Mouse (Mus musculus): ENCODE results near the gene Alpk3.

Gene Alpk3

GRCm38 (mm10) chr7:81057471-81057870, at the start of gene Alpk3:
Gene Alpk3 (plus strand): TSS chr7:81057600.
- no peak for DNase-seq (ENCODE audit: low read depth)

DNA sequence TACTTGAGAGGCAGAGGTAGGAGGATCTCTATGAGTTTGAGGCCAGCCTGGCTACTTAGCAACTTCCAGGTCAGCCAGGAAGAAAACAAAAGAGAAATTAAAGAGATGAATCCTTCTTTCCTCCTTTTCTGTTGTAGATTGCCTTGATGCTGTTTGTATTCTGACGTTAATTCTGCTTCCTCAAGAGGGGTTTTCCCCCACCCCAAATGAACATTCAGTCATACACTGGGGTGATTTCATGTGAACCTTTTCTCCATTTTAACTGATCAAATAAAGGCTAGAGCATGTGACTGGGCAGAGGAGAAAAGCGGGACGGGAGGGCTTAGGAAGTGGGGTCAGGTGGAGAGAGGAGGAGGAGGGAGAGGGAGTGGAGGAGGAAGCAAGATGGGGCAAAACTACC, 49.1 kb upstream of the Alpk3 start:
- no peak for DNase-seq (ENCODE audit: low read depth)

DNA sequence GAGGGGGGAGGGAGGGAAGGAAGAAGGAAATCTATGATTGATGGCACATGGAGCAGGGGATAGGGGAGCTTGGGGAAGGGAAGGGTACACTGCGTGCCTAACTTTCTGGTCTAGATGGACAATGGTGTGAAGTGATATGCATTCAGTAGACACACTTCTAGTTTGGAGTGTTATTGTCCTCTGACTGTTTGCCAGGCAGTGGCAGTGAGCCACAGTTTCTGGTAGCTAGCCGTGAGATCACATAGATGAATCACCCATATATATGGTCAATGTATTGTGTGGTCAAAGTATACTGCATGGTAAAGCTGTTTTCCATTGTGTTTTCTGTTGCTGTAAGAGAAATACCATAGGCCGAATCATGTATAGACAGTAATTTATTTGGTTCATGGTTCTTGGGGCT, 45.8 kb upstream of the Alpk3 start:
- peak; percentile 64 for DNase-seq (ENCODE audit: low read depth)

- no peak for DNase-seq (ENCODE audit: low read depth)
Observed at GRCm38 (mm10) chr7:81020307-81020706, 37.1 kb upstream of the Alpk3 start.

- DNase-seq (ENCODE audit: low read depth), result no peak
Observed at GRCm38 (mm10) chr7:81022731-81023130, 34.7 kb upstream of the Alpk3 start.

DNA sequence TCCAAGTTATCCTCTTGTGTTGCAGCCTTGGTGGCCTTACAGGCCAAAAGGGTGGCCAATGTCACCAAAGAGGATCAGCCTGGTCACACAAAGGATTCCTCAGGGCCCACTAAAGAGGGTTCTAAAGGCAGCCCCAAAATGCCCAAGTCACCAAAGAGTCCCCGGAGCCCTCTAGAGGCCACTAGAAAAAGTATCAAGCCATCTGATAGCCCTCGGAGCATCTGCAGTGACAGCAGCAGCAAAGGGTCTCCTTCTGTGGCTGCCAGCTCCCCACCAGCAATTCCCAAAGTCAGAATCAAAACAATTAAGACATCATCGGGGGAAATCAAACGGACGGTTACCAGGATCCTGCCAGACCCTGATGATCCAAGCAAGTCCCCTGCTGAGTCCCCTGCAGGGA, 33.3 kb upstream of the Alpk3 start:
- no peak for DNase-seq (ENCODE audit: low read depth)

- DNase-seq (ENCODE audit: low read depth), result no peak
Observed at GRCm38 (mm10) chr7:81024651-81025050, 32.7 kb upstream of the Alpk3 start.

- DNase-seq (ENCODE audit: low read depth), result peak; percentile 10
Observed at GRCm38 (mm10) chr7:81025751-81026150, 31.6 kb upstream of the Alpk3 start.

DNA sequence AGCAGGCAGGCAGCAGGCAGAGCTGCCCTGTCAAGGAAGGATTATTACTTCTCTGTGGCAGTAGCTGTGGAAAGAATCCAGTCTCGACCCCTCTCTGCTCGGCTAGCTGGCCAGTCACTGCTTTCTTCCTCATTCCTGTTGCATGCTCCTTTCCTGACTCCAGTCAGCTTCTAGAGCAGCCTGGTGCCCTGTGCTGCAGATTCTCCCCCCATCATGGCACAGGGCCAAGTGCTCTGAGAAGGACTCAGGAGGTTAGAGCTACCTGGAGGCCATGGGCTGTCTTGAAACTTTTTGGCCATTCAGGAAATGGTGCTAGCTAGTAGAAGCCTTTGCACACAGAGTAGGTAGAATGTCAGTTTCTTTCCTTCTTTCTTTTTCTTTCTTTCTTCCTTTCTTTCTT, 17.7 kb upstream of the Alpk3 start:
- no peak for DNase-seq (ENCODE audit: low read depth)

DNA sequence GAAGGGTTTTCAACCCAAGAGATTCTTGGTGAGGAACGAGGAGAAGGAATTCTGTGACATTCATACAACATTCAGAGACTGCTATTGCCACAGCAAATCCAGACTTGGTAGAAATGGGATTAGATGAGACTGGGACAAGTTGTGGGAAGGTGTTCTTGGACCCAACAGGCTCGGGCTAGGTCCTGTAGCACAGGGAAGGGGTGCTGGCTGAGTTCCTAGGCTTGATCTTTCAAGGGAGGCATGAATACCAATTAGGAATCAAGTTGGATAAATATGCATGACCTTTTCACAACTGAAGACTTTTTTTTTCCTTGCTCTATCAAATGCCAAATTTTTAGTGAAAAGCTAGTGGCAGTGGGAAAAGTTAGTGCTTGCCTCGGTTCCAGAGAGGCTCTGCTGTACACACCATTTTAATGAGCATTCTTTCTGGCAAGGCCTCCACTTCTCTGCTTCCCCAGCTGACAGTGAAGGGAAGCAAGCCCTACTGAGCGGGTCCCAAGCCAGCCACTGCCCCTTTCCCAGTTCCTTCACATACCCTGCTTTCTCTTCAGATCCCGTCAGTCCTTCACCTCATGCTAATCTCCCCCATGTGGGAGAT, 14.3 kb upstream of the Alpk3 start:
- no peak for DNase-seq (ENCODE audit: low read depth)

DNA sequence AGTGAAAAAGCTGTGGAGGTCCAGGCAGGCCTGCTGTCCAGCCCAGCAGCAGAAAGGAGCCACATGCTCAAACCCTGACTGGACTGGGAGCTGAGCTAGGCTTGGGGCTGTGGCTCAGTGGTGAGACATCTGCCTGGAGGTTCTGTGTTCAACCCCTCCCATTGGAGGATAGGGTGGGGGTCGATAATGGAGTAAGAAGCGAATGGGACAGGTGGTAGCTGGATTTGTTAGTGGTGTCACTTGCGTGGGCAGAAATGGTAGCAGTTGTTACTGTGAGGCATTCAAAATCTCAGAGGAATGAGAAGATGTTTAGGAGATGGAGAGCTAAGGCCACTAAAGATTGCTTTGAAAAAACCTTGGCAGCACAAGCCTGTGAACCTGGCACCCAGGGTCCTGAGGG, 9.6 kb upstream of the Alpk3 start:
- DNase-seq (ENCODE audit: low read depth), result no peak

DNA sequence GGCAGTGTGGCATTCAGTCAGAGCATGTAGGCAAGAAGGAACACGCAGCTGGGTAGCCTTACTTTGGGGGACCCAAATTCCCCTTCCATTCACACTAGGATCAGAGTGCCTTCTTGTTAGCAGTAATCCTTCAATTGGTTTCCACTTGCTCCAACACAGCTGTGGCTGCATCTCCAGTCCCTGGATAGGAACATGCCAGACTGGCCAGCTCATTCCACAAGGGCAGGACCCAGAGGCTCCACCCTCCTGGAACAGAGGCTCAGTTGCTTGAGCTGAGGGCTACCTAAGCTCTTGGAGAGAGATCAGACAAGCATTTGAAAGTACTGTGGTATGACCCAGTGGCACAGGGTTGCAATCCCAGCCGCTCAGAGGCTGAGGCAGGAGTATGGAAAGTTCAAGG, 8.9 kb upstream of the Alpk3 start:
- peak; percentile 60 for DNase-seq (ENCODE audit: low read depth)

- no peak for DNase-seq (ENCODE audit: low read depth)
Observed at GRCm38 (mm10) chr7:81049966-81050365, 7.4 kb upstream of the Alpk3 start.

DNA sequence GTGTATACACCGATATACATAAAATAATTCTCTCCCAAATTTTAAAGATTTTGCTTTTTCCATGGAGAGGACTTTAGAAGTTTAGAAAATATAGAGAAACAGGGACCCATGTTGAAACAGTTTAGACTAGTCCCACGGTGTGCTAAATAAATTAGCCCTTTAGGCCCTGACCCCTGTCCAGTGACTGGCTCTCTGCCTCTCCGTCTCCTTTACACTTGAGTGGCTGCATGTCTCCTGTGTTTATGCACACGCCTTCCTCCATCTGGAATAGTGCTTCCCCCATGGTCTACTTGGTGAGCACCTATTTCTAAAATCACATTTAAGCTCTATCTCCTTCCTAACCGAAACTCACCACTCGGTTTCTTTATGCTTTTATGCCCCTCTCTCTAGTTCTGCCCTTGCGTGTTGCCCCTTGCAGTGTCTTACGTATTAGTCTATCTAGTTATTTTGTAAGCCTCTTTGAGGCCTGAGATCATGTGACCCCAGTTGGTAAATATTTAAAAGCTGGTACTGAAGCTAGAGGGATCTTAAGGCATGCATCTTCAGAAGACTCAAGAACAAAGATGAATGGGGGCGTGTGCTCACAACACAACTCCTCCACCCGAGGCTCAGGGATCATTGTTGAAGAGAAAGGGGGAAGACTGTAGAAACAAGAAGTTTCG, 1.6 kb upstream of the Alpk3 start:
- DNase-seq (ENCODE audit: low read depth), result no peak

GRCm38 (mm10) chr7:81057901-81058711, 706 bp downstream of the Alpk3 start:
- DNase-seq (ENCODE audit: low read depth), result no peak

DNA sequence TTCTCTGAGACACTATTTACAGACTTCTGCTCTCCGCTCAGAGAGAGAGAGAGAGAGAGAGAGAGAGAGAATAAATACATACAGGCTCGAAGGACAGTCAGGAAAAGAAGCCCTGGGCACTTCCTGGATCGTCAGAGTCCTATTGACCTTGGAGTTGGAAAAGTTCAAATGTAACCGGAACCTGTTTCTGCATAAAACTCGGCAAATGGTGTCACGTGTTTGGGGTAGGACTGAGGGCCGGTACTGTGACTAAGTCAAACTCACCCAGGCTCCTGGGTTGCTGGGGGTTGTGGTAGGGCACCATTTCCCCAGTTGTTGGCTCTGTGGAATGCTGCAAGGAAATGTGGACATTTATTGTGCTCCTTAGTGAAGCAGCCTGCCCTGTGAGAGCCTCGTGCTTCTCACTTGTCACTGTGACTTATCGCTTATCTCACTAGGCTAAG, 1.3 kb downstream of the Alpk3 start:
- DNase-seq (ENCODE audit: low read depth), result no peak

GRCm38 (mm10) chr7:81059388-81059787, 2.0 kb downstream of the Alpk3 start:
- DNase-seq (ENCODE audit: low read depth), result no peak

- DNase-seq (ENCODE audit: low read depth), result peak; percentile 70
Observed at GRCm38 (mm10) chr7:81060908-81061307, 3.5 kb downstream of the Alpk3 start.

DNA sequence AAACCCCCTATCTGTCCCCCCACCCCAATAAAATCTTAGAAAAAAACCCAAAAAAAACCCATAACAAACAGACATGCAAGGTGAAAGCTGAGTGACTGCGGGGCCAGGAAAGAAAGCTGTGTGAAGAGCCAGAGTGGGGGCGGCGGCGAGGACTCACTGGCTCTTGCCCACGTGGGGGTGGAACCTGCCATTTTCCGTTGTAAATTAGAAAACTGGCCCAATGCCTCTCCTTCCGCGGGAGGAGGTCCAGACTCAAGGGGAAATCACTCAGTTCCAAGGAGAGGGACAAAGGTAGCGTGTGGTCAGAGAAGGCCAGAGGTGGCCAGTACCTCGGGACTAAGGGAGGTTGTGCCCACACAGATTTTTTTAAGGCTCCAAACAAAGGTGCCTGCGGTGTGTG, 4.5 kb downstream of the Alpk3 start:
- no peak for DNase-seq (ENCODE audit: low read depth)

DNA sequence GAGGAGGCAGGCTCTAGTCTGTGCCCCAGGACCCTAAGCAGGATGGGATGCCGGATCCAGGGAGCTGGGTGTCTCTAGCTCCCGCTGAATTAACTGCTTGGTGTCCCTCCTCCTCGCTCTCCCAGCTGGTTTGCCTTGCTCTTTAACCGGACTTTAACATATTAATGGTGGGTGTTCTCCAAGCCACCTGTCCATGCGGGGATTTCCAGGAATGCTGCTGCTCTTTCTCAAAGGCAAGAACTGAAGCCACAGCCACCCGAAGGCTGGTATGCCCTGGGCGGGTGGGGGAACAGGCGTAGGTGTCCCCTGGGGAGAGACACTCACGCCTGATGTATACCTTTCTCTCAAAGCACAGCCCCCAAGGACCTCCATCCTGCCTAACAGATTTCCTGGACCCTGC, 5.9 kb downstream of the Alpk3 start:
- DNase-seq (ENCODE audit: low read depth), result no peak

DNA sequence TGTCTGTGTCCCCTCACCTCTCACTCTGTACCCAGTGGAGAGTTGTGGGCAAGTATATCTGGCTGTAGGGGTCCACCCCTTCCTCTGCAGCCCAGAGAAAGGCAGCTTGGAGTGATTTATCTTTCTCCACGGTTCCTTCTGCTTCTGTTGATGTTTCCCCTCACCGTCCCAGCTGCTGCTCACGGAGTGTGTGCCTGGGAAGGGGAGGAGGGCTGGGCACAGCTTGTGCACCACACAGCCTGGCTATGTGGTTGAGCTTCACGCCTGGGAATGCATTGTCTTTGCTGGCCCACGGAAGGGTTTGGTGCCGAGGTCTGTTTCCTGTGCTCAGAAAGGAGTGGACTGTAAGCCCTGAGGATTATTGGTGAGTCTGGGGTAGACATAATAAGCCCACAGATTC, 9.3 kb downstream of the Alpk3 start:
- DNase-seq (ENCODE audit: low read depth), result no peak

- peak; percentile 74 for DNase-seq (ENCODE audit: low read depth)
Observed at GRCm38 (mm10) chr7:81072463-81072862, 15.1 kb downstream of the Alpk3 start.

- no peak for DNase-seq (ENCODE audit: low read depth)
Observed at GRCm38 (mm10) chr7:81073273-81073672, 15.9 kb downstream of the Alpk3 start.

Measured in NIH3T3 (cell line).